Mouse (Mus musculus): ENCODE measurements around the gene Srsf12.

- no peak for TF ChIP-seq MAFK (IDR thresholded peaks at IDR 0.05; ENCODE audit: insufficient read depth, low read depth, low read length)
- TF ChIP-seq ZC3H11A (IDR thresholded peaks at IDR 0.05; ENCODE audit: borderline replicate concordance, low read depth, low read length): no peak
- 0 out of 2 replicates have a peak, but pooled peaks have one; percentile 58 for TF ChIP-seq HCFC1 (IDR thresholded peaks at IDR 0.05; ENCODE audit: borderline replicate concordance, insufficient read depth, low read length)
- no peak for TF ChIP-seq ZNF384 (IDR thresholded peaks at IDR 0.05; ENCODE audit: low read depth, low read length)
Observed at GRCm38 (mm10) chr4:33248062-33248889, 39.5 kb downstream of the Srsf12 start.
